Mouse (Mus musculus): Measurements from ENCODE around the gene Gm28269.

Gene Gm28269

GRCm38 (mm10) chrX:21744997-21745396 lies at the start of gene Gm28269:
TSS of gene Gm28269 (minus strand) at chrX:21745097.
- DNase-seq (ENCODE audit: low spot score in 2 of 2), result no peak

- DNase-seq (ENCODE audit: low spot score in 2 of 2), result no peak
These were observed 28.0 kb downstream of the Gm28269 start for GRCm38 (mm10) chrX:21716885-21717284.

- no peak for DNase-seq (ENCODE audit: low spot score in 2 of 2)
These were observed 29.6 kb downstream of the Gm28269 start for GRCm38 (mm10) chrX:21715293-21715692.

GRCm38 (mm10) chrX:21714829-21715228 lies 30.1 kb downstream of the Gm28269 start, which contains the start of gene Slc6a14:
TSS of gene Slc6a14 (plus strand) at chrX:21714896.
- no peak for DNase-seq (ENCODE audit: low spot score in 2 of 2)

GRCm38 (mm10) chrX:21704470-21704869 lies 40.4 kb downstream of the Gm28269 start:
- no peak for DNase-seq (ENCODE audit: low spot score in 2 of 2)

- DNase-seq (ENCODE audit: low spot score in 2 of 2), result no peak
These were observed 43.3 kb downstream of the Gm28269 start for GRCm38 (mm10) chrX:21701646-21702045.

- DNase-seq (ENCODE audit: low spot score in 2 of 2), result no peak
These were observed 49.2 kb downstream of the Gm28269 start for GRCm38 (mm10) chrX:21695687-21696086.

- no peak for DNase-seq (ENCODE audit: low spot score in 2 of 2)
These were observed 49.7 kb downstream of the Gm28269 start for GRCm38 (mm10) chrX:21695220-21695619.

Measured in urinary bladder, postnatal 4 days (tissue).